Mouse (Mus musculus): ENCODE data around the gene Isoc2a.
"Not testable (repeated sequence)": the region's sequence is repeated elsewhere in the genome, so short reads cannot be mapped to it uniquely, and the experiment has no call there.

Gene Isoc2a

DNA sequence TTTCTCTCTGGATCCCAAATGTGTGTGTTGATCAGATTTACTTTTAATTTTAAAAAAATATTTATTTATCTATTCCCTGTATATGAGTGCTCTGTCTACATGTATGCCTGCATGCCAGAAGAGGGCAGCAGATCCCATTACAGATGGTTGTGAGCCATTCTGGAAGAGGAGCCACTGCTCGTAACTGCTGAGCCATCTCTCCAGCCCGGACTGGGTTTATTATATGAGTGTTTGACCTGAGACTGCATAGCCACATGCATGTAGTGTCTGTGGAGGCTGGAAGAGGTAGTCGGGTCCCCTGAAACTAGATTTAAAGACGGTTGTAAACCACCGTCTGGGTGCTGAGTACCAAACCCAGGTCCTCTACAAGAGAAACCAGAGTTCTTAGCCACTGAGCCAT, 11.9 kb upstream of the Isoc2a start:
- peak; percentile 50 to 71 for DNase-seq

GRCm38 (mm10) chr7:4865579-4866493, 11.1 kb upstream of the Isoc2a start:
- DNase-seq: peak; percentile 96 to 97

DNA sequence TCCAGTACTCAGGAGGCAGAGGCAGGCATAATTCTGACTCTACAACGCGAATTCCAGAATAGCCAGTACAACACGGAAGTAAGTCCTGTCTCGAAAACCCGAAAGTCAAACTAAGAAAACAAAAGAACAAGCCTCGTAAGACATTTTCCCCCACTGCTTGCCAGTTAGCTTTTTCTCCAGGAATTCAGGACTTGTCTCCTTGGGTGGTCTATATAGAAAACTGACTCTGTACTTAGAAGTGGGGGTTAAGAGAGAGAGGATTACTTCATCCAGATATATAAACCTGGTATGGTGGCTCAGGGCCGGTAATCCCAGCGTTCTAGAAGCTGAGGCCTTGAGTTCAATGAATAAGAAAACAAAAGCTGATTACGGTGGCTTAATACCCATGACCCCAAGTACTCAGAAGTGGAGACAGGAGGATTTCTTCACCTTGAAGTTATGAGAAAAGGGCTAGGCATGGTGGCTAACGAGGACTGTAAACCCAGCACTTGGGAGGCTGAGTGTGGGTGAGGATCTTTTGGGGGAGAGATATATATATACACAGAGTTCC, 10.2 kb upstream of the Isoc2a start:
- DNase-seq: no peak

DNA sequence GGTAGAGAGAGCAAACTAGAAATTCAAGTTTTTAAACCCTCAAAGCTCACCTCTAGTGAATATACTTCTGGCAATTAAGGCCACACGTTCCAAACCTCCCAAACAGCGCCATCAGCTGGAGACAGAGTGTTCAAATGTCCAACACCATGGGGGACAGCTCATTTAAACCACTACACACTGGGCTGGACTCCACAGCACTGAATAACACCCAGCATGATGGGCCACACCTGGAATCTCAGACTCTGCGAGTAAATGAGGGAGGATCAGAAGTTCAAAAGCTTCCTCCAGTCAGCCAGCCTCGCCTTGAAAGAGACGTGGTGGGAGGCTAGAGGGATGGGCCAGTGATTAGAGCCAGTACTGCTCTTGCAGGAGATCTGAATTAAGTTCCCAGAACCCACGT, 6.8 kb upstream of the Isoc2a start, which contains the start of gene Isoc2b:
TSS of gene Isoc2b (minus strand) at position 126 of the 400 bp plus-strand sequence.
- no peak for DNase-seq

DNA sequence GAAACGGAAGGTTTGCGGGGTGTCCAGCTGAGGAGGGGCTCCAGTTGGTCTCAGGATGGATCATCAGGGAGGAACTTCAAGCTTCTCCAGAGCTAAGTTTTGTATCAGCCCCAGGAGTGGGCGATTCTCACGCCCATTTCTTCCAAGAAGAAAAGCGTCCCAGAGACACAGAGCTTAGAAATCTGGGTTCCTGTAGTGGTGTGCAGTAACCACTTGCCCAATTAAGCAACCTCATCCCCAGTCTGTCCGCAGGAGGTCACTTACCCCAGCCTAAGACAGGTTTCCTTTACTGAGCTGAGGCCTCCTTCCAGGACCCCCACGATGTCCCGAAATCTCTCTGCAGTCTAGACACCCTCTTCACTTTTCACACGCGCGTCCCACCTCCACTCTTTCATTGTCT, 273 bp downstream of the Isoc2a start:
- DNase-seq: no peak

DNA sequence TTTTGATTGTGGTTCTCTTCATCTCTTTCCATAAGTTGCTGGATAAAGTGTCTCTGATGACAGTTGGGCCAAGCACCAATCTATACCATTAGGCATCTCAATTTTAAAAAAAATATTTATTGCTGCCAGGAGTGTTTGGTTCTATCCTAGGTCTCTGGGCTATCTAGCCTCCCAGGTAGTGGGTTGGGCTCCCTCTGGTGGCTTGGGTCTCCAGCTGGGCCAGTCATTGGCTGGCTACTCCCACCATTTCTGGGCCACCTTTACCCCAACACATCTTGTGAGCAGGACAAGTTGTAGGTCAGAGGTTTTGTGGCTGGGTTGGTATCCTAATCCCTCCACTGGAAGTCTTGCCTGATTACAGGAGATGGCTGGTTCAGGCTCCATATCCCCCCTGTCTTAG, 1.2 kb downstream of the Isoc2a start:
- peak; percentile 38 to 44 for DNase-seq

GRCm38 (mm10) chr7:4879036-4879435, 2.1 kb downstream of the Isoc2a start:
- DNase-seq: not testable (repeated sequence)

GRCm38 (mm10) chr7:4886680-4887079, 9.7 kb downstream of the Isoc2a start:
- no peak for DNase-seq

GRCm38 (mm10) chr7:4895186-4895585, 18.2 kb downstream of the Isoc2a start:
- DNase-seq: no peak

- peak in 1 of 2 experiments; percentile 43 for DNase-seq
Observed at GRCm38 (mm10) chr7:4898851-4899648, 22.1 kb downstream of the Isoc2a start.

GRCm38 (mm10) chr7:4899649-4900522, 22.9 kb downstream of the Isoc2a start:
- peak; percentile 40 to 51 for DNase-seq

DNA sequence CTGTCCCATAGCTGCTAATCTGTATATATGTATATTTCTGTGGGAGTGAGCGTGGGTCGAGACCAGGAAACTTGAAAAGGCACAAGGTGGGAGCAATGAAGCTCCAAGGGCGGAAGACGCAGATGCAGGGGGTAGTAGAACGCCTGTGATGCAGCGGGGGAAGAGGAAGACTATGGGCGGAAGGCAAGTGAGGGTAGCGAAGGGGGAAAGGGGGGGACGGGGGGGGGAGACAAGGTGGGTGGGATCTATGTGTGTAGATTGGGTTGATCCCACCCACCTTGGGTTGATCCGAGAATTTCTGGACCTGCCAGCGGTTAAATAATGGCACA, 23.5 kb downstream of the Isoc2a start:
- DNase-seq: no peak

- DNase-seq: peak; percentile 55 to 68
Observed at GRCm38 (mm10) chr7:4901171-4901570, 24.2 kb downstream of the Isoc2a start.

DNA sequence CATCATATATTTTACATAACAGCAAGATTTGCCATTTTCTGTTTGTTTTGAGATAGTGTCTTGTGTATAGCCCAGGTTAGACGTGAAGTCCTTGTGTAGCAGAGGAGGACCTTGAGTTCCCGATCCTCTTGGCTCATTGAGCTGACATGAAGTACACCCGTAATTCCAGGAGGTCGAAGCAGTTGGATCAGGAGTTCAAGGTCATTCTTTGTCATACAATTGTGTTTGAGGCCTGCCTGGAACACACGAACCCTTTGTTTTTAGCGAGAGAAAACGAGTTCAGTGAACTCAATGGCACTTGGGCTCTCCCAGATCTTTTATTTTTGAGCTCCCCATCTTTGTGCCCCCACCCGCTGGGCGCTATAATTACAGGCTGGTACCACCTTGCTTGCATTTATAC, 25.5 kb downstream of the Isoc2a start:
- no peak for DNase-seq

GRCm38 (mm10) chr7:4906466-4906950, 29.6 kb downstream of the Isoc2a start, which contains the start of gene Gm36210:
Gene Gm36210, minus strand, starts transcription at chr7:4906516.
- DNase-seq: no peak

DNA sequence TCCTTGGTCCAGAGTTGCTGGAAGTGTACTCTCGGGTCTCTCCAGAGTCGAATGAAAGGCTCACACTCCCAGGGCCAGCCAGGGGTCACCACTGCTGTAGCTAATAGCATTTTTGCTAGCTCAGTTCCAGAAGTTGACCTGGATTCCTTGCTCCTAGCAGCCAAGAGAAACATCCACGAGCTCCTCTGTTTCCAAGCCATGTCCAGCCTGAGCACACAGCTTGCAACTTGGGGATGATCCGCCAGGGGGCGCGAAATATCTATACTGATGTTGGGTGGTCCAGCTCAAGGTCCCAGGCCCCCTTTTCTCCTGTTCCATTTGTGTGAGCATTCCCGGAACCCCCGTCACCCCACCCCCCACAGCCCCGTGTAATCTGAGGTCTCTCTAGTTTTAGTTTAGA, 34.6 kb downstream of the Isoc2a start:
- peak; percentile 88 to 89 for DNase-seq

DNA sequence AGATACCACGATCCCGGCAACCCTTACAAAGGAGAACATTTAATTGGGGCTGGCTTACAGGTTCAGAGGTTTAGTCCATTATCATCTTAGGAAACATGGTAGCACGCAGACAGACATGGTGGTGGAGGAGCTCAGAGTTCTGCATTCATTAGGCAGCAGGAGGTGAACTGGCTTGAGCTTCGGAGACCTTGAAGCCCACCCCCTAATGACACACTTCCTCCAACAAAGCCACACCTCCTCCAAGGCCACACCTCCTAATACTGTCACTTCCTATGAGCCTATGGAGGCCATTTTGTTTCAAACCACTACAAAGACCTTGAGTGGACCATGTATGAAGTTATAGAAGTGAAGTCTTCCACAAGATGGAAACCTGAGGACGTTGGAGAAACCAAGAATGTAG, 35.3 kb downstream of the Isoc2a start:
- no peak for DNase-seq

- peak; percentile 97 for DNase-seq
Observed at GRCm38 (mm10) chr7:4915007-4915665, 38.2 kb downstream of the Isoc2a start, which contains the start of gene Zfp628. Gene Zfp628, plus strand, starts transcription at chr7:4915217.

DNA sequence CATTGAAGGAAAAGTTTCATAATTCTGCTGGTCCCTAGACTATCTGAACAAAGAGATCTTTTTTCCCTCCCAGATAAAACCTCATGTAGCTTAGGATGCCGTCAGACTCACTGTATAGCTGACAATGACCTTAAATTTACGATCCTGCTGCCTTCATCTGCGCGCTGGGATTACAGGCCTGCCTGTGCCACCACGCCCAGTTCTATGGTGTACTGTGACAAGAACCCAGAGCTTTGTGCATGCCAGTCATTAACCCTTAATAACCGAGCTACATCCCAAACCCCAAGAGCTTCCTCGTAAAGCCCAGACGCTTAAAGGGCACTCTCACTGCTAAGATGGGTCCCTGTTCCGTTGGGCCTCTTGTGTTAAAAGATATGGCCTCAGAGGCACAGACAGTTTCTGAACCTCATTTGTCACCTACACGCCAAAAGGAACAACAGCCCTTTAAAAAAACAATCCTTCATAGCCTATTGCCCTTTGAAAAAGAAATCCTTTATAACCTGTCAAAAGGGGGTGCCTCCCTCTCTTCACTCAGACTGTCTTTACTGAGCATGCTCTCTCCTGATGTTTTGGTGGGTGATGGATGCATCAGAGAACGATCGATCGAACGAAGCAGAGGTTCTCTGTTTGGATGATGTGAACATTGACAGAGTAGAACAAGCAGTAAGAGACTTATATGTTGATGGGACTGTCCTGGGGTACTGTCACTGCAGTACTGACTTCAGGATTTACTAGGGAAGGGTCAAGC, 38.9 kb downstream of the Isoc2a start:
- peak; percentile 45 to 60 for DNase-seq

DNA sequence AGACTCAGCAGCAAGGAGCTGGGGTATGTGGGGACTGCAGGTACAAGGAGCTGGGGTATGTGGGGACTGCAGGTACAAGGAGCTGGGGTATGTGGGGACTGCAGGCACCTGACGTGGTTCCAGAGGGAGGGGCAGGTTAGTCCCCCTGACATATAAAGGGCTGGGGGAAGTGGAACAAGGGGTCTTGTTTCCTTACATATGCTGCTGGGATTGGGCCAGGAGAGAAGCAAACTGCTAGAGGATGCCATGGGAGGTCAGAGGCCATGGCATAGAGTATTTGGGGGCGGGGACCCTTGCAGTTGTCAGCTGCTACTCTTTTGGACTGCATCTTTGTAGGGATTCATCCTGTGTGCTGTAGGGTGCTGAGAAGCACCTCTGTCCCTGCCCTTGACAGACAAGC, 40.5 kb downstream of the Isoc2a start:
- DNase-seq: no peak

DNA sequence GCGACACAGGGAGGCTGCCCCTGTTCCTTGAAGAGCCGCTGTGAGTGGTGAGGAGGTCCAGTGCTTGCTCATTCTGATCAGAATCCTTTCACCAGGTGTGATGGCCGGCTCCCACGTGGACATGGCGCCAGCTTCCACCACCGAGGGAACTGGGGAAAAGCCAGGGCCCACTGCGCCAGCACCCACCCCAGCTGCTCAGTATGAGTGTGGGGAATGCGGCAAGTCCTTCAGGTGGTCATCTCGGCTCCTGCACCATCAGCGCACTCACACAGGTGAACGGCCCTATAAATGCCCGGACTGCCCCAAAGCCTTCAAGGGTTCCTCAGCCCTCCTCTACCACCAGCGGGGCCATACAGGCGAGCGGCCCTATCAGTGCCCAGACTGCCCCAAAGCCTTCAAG, 41.7 kb downstream of the Isoc2a start:
- DNase-seq: no peak

Measured in kidney, postnatal 4 days (tissue).